ENCODE assay signal across 12 mouse cellular contexts in genomic region chr10:40249625-40250024, GRCm38 (mm10). TPM values are rescaled to one million over a fixed set of nuclear protein-coding genes. Genes with fewer than 3 reads are reported as not detected.
DNase-seq lines count a peak whose midpoint lies in the region; ATAC-seq and TF ChIP-seq lines count a peak whose summit lies in the region.
"Had no signal": no experiment of that assay in that cellular context is flagged by ENCODE, and none has a peak within 500 bp of the region (broad histone marks: within the 10 kb centered on the region; RNA-seq: fewer than 3 reads in every experiment).

No protein-coding gene starts in this region.

- WGBS in forebrain, embryonic 14.5 days = 83% methylated on average over 9 of the region's 9 CpGs
- 89% methylated on average over 9 of the region's 9 CpGs for WGBS in forebrain, embryonic 12.5 days
- WGBS in liver, embryonic 14.5 days (ENCODE audit: insufficient replicate concordance) = 77% methylated on average over 9 of the region's 9 CpGs
- WGBS in liver, embryonic 11.5 days = 86% methylated on average over 9 of the region's 9 CpGs

- H3K4me1 ChIP-seq in forebrain, embryonic 14.5 days (ENCODE audit: control insufficient read depth, insufficient read depth, low read length) = 0 out of 2 replicates have a peak, but pooled peaks cover 5% of the 10 kb centered on the region
- peaks cover 12% of the 10 kb centered on the region for H3K4me1 ChIP-seq in forebrain, embryonic 12.5 days
- H3K4me1 ChIP-seq in liver, embryonic 14.5 days (replicated peaks; ENCODE audit: control insufficient read depth in 2 of 2, insufficient read depth in 2 of 2, low read length in 1 of 2) = peaks cover 5 to 13% of the 10 kb centered on the region in 2 experiments; a peak in 3 of 4 replicates
- peaks cover 9% of the 10 kb centered on the region; the same call in 1 of the 2 replicates for H3K4me1 ChIP-seq in liver, embryonic 11.5 days (replicated peaks; ENCODE audit: control insufficient read depth, insufficient read depth, low read length)

- no peak for TF ChIP-seq EP300 in liver, embryonic 14.5 days (IDR thresholded peaks at IDR 0.05; ENCODE audit: low read depth)

- no peaks in the 10 kb centered on the region for H3K9me3 ChIP-seq in forebrain, embryonic 14.5 days (replicated peaks; ENCODE audit: control insufficient read depth, low read length)
- no peaks in the 10 kb centered on the region for H3K9me3 ChIP-seq in forebrain, embryonic 12.5 days
- no peaks in the 10 kb centered on the region for H3K9me3 ChIP-seq in liver, embryonic 14.5 days (ENCODE audit: control insufficient read depth, low read length)
- no peaks in the 10 kb centered on the region for H3K9me3 ChIP-seq in liver, embryonic 11.5 days (ENCODE audit: control insufficient read depth, low read length)

- no peak overlapping the region for H3K4me2 ChIP-seq in forebrain, embryonic 14.5 days (ENCODE audit: low read length)
- no peak overlapping the region for H3K4me2 ChIP-seq in forebrain, embryonic 12.5 days
- no peak overlapping the region for H3K4me2 ChIP-seq in liver, embryonic 14.5 days (ENCODE audit: low read depth)
- H3K4me2 ChIP-seq in liver, embryonic 11.5 days = no peak overlapping the region

- DNase-seq in forebrain, embryonic 14.5 days (ENCODE audit: low spot score) = peak; percentile 42
- DNase-seq in liver, embryonic 14.5 days (ENCODE audit: low read depth in 3 of 3, low spot score in 3 of 3) = no peak
- no peak for DNase-seq in liver, embryonic 11.5 days (ENCODE audit: low spot score)
- peak; percentile 59 for DNase-seq in 416B (ENCODE audit: low read depth)
- peak; percentile 18 for DNase-seq in brain, adult 2 months (ENCODE audit: low read depth, low spot score)
- no peak for DNase-seq in adrenal gland, postnatal 10 days
- no peak for DNase-seq in left cerebral cortex, postnatal 4 days
- DNase-seq: cerebellum, adult 18-20 months; heart, adult 11 months; heart, postnatal 36 days; kidney, adult 11 months had no signal

- H3K4me3 ChIP-seq in forebrain, embryonic 14.5 days (ENCODE audit: low read depth, low read length) = no peak overlapping the region
- no peak overlapping the region for H3K4me3 ChIP-seq in forebrain, embryonic 12.5 days (replicated peaks)
- no peak overlapping the region for H3K4me3 ChIP-seq in liver, embryonic 14.5 days (ENCODE audit: insufficient read depth in 1 of 2, low read depth in 2 of 2, low read length in 2 of 2)
- no peak overlapping the region for H3K4me3 ChIP-seq in liver, embryonic 11.5 days (ENCODE audit: low read depth, low read length)

- intact Hi-C loops in left cerebral cortex, postnatal 4 days (cut with DNase I) = no loop called here

- no peak for ATAC-seq in forebrain, embryonic 14.5 days
- no peak for ATAC-seq in forebrain, embryonic 12.5 days (ENCODE audit: low FRiP score)
- no peak for ATAC-seq in liver, embryonic 14.5 days (ENCODE audit: insufficient read depth)
- ATAC-seq in liver, embryonic 11.5 days (replicated peaks; ENCODE audit: low FRiP score) = no peak

- H3K27me3 ChIP-seq in forebrain, embryonic 14.5 days (replicated peaks; ENCODE audit: control insufficient read depth, insufficient read depth, low read length) = no peaks in the 10 kb centered on the region
- H3K27me3 ChIP-seq in forebrain, embryonic 12.5 days = no peaks in the 10 kb centered on the region
- H3K27me3 ChIP-seq in liver, embryonic 14.5 days (ENCODE audit: control insufficient read depth, insufficient read depth, low read length) = no peaks in the 10 kb centered on the region
- no peaks in the 10 kb centered on the region for H3K27me3 ChIP-seq in liver, embryonic 11.5 days (replicated peaks; ENCODE audit: control insufficient read depth, insufficient read depth, low read length)

- H3K9ac ChIP-seq in forebrain, embryonic 14.5 days (ENCODE audit: low read length) = no peak overlapping the region
- no peak overlapping the region for H3K9ac ChIP-seq in forebrain, embryonic 12.5 days
- H3K9ac ChIP-seq in liver, embryonic 14.5 days (replicated peaks) = no peak overlapping the region
- no peak overlapping the region for H3K9ac ChIP-seq in liver, embryonic 11.5 days (ENCODE audit: low read depth, low read length)

- H3K36me3 ChIP-seq in forebrain, embryonic 14.5 days (ENCODE audit: control insufficient read depth, insufficient read depth, low read length) = peaks cover 60% of the 10 kb centered on the region
- peaks cover 65% of the 10 kb centered on the region for H3K36me3 ChIP-seq in forebrain, embryonic 12.5 days (replicated peaks)
- H3K36me3 ChIP-seq in liver, embryonic 14.5 days (replicated peaks; ENCODE audit: control insufficient read depth, insufficient read depth, low read depth) = peaks cover 4% of the 10 kb centered on the region
- peaks cover 21% of the 10 kb centered on the region for H3K36me3 ChIP-seq in liver, embryonic 11.5 days (ENCODE audit: control insufficient read depth, insufficient read depth, low read length)

- TF ChIP-seq CTCF in liver, embryonic 14.5 days (IDR thresholded peaks at IDR 0.05; ENCODE audit: low read depth) = peak; percentile 28; the same call in 1 of the 2 replicates

- no peak overlapping the region for H3K27ac ChIP-seq in forebrain, embryonic 14.5 days (ENCODE audit: low read depth, low read length)
- H3K27ac ChIP-seq in forebrain, embryonic 12.5 days = no peak overlapping the region
- H3K27ac ChIP-seq in liver, embryonic 14.5 days = no peak overlapping the region
- no peak overlapping the region for H3K27ac ChIP-seq in liver, embryonic 11.5 days (ENCODE audit: low read depth, low read length)

RNA-seq across cellular contexts. Expression of gene Rpf2, which starts 2.8 kb away (rescaled TPM):
- 79.8 and 85.2 TPM in 2 replicates for polyA plus RNA-seq in forebrain, embryonic 14.5 days (2014; fragmentation: Nextera tagmentation; extraction: Ambion mirVana)
- polyA plus RNA-seq in forebrain, embryonic 12.5 days (2016; fragmentation: Nextera tagmentation; extraction: Ambion mirVana) = 70.2 and 72.9 TPM in 2 replicates
- 7.3 and 16.8 TPM in 2 replicates for polyA plus RNA-seq in liver, embryonic 14.5 days (2012; rRNA removed)
- 38.9 and 39.2 TPM in 2 replicates for polyA plus RNA-seq in liver, embryonic 14.5 days (2014; fragmentation: Nextera tagmentation; extraction: Ambion mirVana)
- 109 and 113 TPM in 2 replicates for polyA plus RNA-seq in liver, embryonic 11.5 days (2014; fragmentation: Nextera tagmentation; extraction: Ambion mirVana)
- 10 to 100 TPM; 19.6 to 23.6 TPM for total RNA-seq in adrenal gland, postnatal 10 days (2021)
- 10 to 100 TPM; 30.0 to 36.4 TPM for total RNA-seq in left cerebral cortex, postnatal 4 days (2021)

RNA-seq across cellular contexts. Expression of gene Gtf3c6, which starts 8.3 kb away (rescaled TPM):
- 78.0 and 79.9 TPM in 2 replicates for polyA plus RNA-seq in forebrain, embryonic 14.5 days (2014; fragmentation: Nextera tagmentation; extraction: Ambion mirVana)
- polyA plus RNA-seq in forebrain, embryonic 12.5 days (2016; fragmentation: Nextera tagmentation; extraction: Ambion mirVana) = 131 and 135 TPM in 2 replicates
- 7.7 and 15.1 TPM in 2 replicates for polyA plus RNA-seq in liver, embryonic 14.5 days (2012; rRNA removed)
- polyA plus RNA-seq in liver, embryonic 14.5 days (2014; fragmentation: Nextera tagmentation; extraction: Ambion mirVana) = 31.6 and 34.1 TPM in 2 replicates
- 89.0 and 117 TPM in 2 replicates for polyA plus RNA-seq in liver, embryonic 11.5 days (2014; fragmentation: Nextera tagmentation; extraction: Ambion mirVana)
- total RNA-seq in adrenal gland, postnatal 10 days (2021) = 10 to 100 TPM; 29.6 to 30.7 TPM
- 10 to 100 TPM; 37.0 to 42.5 TPM for total RNA-seq in left cerebral cortex, postnatal 4 days (2021)

RNA-seq across cellular contexts. Expression of gene Amd1, which starts 52.4 kb away (rescaled TPM):
- polyA plus RNA-seq in forebrain, embryonic 14.5 days (2014; fragmentation: Nextera tagmentation; extraction: Ambion mirVana) = 50.7 and 69.4 TPM in 2 replicates
- 71.3 and 73.4 TPM in 2 replicates for polyA plus RNA-seq in forebrain, embryonic 12.5 days (2016; fragmentation: Nextera tagmentation; extraction: Ambion mirVana)
- polyA plus RNA-seq in liver, embryonic 14.5 days (2012; rRNA removed) = 33.5 and 48.1 TPM in 2 replicates
- 56.4 and 64.2 TPM in 2 replicates for polyA plus RNA-seq in liver, embryonic 14.5 days (2014; fragmentation: Nextera tagmentation; extraction: Ambion mirVana)
- 130 and 136 TPM in 2 replicates for polyA plus RNA-seq in liver, embryonic 11.5 days (2014; fragmentation: Nextera tagmentation; extraction: Ambion mirVana)
- 10 to 100 TPM; 30.2 to 31.8 TPM for total RNA-seq in adrenal gland, postnatal 10 days (2021)
- 10 to 100 TPM; 50.6 to 56.3 TPM for total RNA-seq in left cerebral cortex, postnatal 4 days (2021)

Comparison
In these comparisons a context has a peak if more than half of its experiments do, and no peak if none do; other contexts are left out.
1. DNase-seq: peak in forebrain, embryonic 14.5 days (single experiment), 416B (single experiment) and brain, adult 2 months (single experiment); none in liver, embryonic 14.5 days (0 of 3), liver, embryonic 11.5 days (single experiment), adrenal gland, postnatal 10 days (single experiment) and left cerebral cortex, postnatal 4 days (single experiment).